Mouse (Mus musculus) embryonic fibroblast, embryonic 13.5 days (primary cell): ENCODE data around the gene Cltb.

Experiments
- CTCF ChIP-seq: IDR thresholded peaks from 2 replicates; pipeline ENCODE4 v1.5.1; 2011; ENCODE audit warnings: mild to moderate bottlenecking, control low read depth, low read length, moderate library complexity, borderline replicate concordance; ENCODE audit not compliant: insufficient read depth
- POLR2A ChIP-seq: IDR thresholded peaks from 2 replicates; pipeline ENCODE4 v1.6.1; 2011; ENCODE audit warnings: low read depth, mild to moderate bottlenecking, control low read depth, low read length, moderate library complexity

DNA sequence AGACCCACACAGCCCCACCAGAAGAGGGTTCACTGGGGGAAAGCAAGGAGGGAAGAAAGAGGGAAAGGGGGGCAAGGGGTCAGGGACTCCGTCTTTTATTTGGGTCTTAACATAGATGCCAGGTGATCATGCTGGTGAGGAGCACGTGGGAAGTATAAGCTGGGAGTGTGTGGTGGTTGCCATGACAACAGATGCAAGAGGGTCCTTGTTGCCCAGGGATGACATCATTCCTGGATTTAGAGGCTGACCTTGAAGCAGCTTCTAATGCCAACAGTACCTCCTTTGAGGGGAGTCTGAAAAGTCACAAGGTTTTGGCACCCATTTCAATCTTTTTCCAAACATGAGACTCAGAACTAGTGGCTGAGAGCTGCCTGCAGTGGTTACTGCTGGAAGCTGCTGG lies 39.5 kb downstream of the Cltb start:
- TF ChIP-seq CTCF (no peak), POLR2A (no peak)
